Mouse (Mus musculus): ENCODE data around the gene Gm3625. TPM values are rescaled to one million over a fixed set of nuclear protein-coding genes. Genes with fewer than 3 reads are reported as not detected.
A peak's percentile ranks its signal among the peaks of the same experiment; 100 is the strongest.

Gm3625 gene
- polyA plus RNA-seq, 2 experiments = not detected

GRCm38 (mm10) chr12:4582326-4582725 is 10.4 kb downstream of the Gm3625 start:
- H3K4me1 ChIP-seq (ENCODE audit: control insufficient read depth, insufficient read depth, low read length) = no peaks in the 10 kb centered on the region
- H3K9me3 ChIP-seq (ENCODE audit: control insufficient read depth, low read length) = no peaks in the 10 kb centered on the region
- H3K27ac ChIP-seq (replicated peaks; ENCODE audit: low read depth, low read length) = no peak overlapping the region
- H3K27me3 ChIP-seq (ENCODE audit: control insufficient read depth, insufficient read depth, low read length) = no peaks in the 10 kb centered on the region
- no peak for ATAC-seq (ENCODE audit: low FRiP score, low read depth)
- no peak overlapping the region for H3K4me2 ChIP-seq (replicated peaks; ENCODE audit: low read depth, low read length, severe bottlenecking)
- H3K9ac ChIP-seq (ENCODE audit: low read depth, low read length, severe bottlenecking) = no peak overlapping the region
- H3K36me3 ChIP-seq (ENCODE audit: control insufficient read depth, insufficient read depth, low read length) = no peaks in the 10 kb centered on the region
- DNase-seq (ENCODE audit: low spot score) = peak; percentile 17
- no peak for TF ChIP-seq POLR2A (IDR thresholded peaks at IDR 0.05; ENCODE audit: borderline replicate concordance, extremely low read depth, insufficient read depth, insufficient read length)
- no peak overlapping the region for H3K4me3 ChIP-seq (replicated peaks; ENCODE audit: low read length)

GRCm38 (mm10) chr12:4574065-4574464 is 18.7 kb downstream of the Gm3625 start:
- 65% methylated on average over 4 of the region's 4 CpGs for WGBS
- H3K9me3 ChIP-seq (ENCODE audit: control insufficient read depth, low read length) = no peaks in the 10 kb centered on the region
- no peak overlapping the region for H3K4me2 ChIP-seq (replicated peaks; ENCODE audit: low read depth, low read length, severe bottlenecking)
- no peak for TF ChIP-seq POLR2A (IDR thresholded peaks at IDR 0.05; ENCODE audit: borderline replicate concordance, extremely low read depth, insufficient read depth, insufficient read length)
- no peak overlapping the region for H3K27ac ChIP-seq (replicated peaks; ENCODE audit: low read depth, low read length)
- no peaks in the 10 kb centered on the region for H3K4me1 ChIP-seq (ENCODE audit: control insufficient read depth, insufficient read depth, low read length)
- H3K36me3 ChIP-seq (ENCODE audit: control insufficient read depth, insufficient read depth, low read length) = no peaks in the 10 kb centered on the region
- no peak overlapping the region for H3K9ac ChIP-seq (ENCODE audit: low read depth, low read length, severe bottlenecking)
- no peak for ATAC-seq (ENCODE audit: low FRiP score, low read depth)
- H3K27me3 ChIP-seq (ENCODE audit: control insufficient read depth, insufficient read depth, low read length) = no peaks in the 10 kb centered on the region
- no peak for DNase-seq (ENCODE audit: low spot score)
- no peak overlapping the region for H3K4me3 ChIP-seq (replicated peaks; ENCODE audit: low read length)

GRCm38 (mm10) chr12:4571864-4572263 is 20.9 kb downstream of the Gm3625 start:
- TF ChIP-seq POLR2A (IDR thresholded peaks at IDR 0.05; ENCODE audit: borderline replicate concordance, extremely low read depth, insufficient read depth, insufficient read length) = no peak
- ATAC-seq (ENCODE audit: low FRiP score, low read depth) (no peak), DNase-seq (ENCODE audit: low spot score) (peak; percentile 39)
- H3K9ac ChIP-seq (ENCODE audit: low read depth, low read length, severe bottlenecking) = no peak overlapping the region
- no peaks in the 10 kb centered on the region for H3K36me3 ChIP-seq (ENCODE audit: control insufficient read depth, insufficient read depth, low read length)
- no peaks in the 10 kb centered on the region for H3K9me3 ChIP-seq (ENCODE audit: control insufficient read depth, low read length)
- no peaks in the 10 kb centered on the region for H3K27me3 ChIP-seq (ENCODE audit: control insufficient read depth, insufficient read depth, low read length)
- H3K4me3 ChIP-seq (replicated peaks; ENCODE audit: low read length) = no peak overlapping the region
- no peak overlapping the region for H3K4me2 ChIP-seq (replicated peaks; ENCODE audit: low read depth, low read length, severe bottlenecking)
- H3K27ac ChIP-seq (replicated peaks; ENCODE audit: low read depth, low read length) = no peak overlapping the region
- H3K4me1 ChIP-seq (ENCODE audit: control insufficient read depth, insufficient read depth, low read length) = no peaks in the 10 kb centered on the region
- 27% methylated on average over 5 of the region's 5 CpGs for WGBS

- H3K36me3 ChIP-seq (ENCODE audit: control insufficient read depth, insufficient read depth, low read length) = no peaks in the 10 kb centered on the region
- no peak overlapping the region for H3K4me3 ChIP-seq (replicated peaks; ENCODE audit: low read length)
- no peak overlapping the region for H3K27ac ChIP-seq (replicated peaks; ENCODE audit: low read depth, low read length)
- H3K9me3 ChIP-seq (ENCODE audit: control insufficient read depth, low read length) = no peaks in the 10 kb centered on the region
- WGBS = 61% methylated on average over 9 of the region's 9 CpGs
- H3K27me3 ChIP-seq (ENCODE audit: control insufficient read depth, insufficient read depth, low read length) = no peaks in the 10 kb centered on the region
- ATAC-seq (ENCODE audit: low FRiP score, low read depth) (0 out of 2 replicates have a peak, but pooled peaks have one; percentile 55), DNase-seq (ENCODE audit: low spot score) (peak; percentile 80)
- H3K9ac ChIP-seq (ENCODE audit: low read depth, low read length, severe bottlenecking) = no peak overlapping the region
- no peak for TF ChIP-seq POLR2A (IDR thresholded peaks at IDR 0.05; ENCODE audit: borderline replicate concordance, extremely low read depth, insufficient read depth, insufficient read length)
- H3K4me1 ChIP-seq (ENCODE audit: control insufficient read depth, insufficient read depth, low read length) = no peaks in the 10 kb centered on the region
- no peak overlapping the region for H3K4me2 ChIP-seq (replicated peaks; ENCODE audit: low read depth, low read length, severe bottlenecking)
Measured at GRCm38 (mm10) chr12:4558475-4559279, 34.0 kb downstream of the Gm3625 start.

- Histone ChIP-seq H3K27ac (replicated peaks; ENCODE audit: low read depth, low read length) (no peak overlapping the region), H3K4me2 (replicated peaks; ENCODE audit: low read depth, low read length, severe bottlenecking) (no peak overlapping the region), H3K4me1 (ENCODE audit: control insufficient read depth, insufficient read depth, low read length) (no peaks in the 10 kb centered on the region), H3K27me3 (ENCODE audit: control insufficient read depth, insufficient read depth, low read length) (no peaks in the 10 kb centered on the region), H3K4me3 (replicated peaks; ENCODE audit: low read length) (no peak overlapping the region), H3K36me3 (ENCODE audit: control insufficient read depth, insufficient read depth, low read length) (no peaks in the 10 kb centered on the region), H3K9ac (ENCODE audit: low read depth, low read length, severe bottlenecking) (no peak overlapping the region), H3K9me3 (ENCODE audit: control insufficient read depth, low read length) (no peaks in the 10 kb centered on the region)
- WGBS = 86% methylated on average over 3 of the region's 3 CpGs
- DNase-seq (ENCODE audit: low spot score) (no peak), ATAC-seq (ENCODE audit: low FRiP score, low read depth) (no peak)
- no peak for TF ChIP-seq POLR2A (IDR thresholded peaks at IDR 0.05; ENCODE audit: borderline replicate concordance, extremely low read depth, insufficient read depth, insufficient read length)
Measured at GRCm38 (mm10) chr12:4558013-4558412, 34.7 kb downstream of the Gm3625 start.
